7 mouse cellular contexts compared by ENCODE assay signal in genomic region chr5:32197698-32198097, GRCm38 (mm10). TPM values are rescaled to one million over a fixed set of nuclear protein-coding genes. Genes with fewer than 3 reads are reported as not detected.
DNase-seq lines count a peak whose midpoint lies in the region; TF ChIP-seq lines count a peak whose summit lies in the region.

No protein-coding gene starts in this region.

- WGBS in macrophage (ENCODE audit: missing documents) = 16% methylated on average over 4 of the region's 4 CpGs

- H3K79me2 ChIP-seq in macrophage (ENCODE audit: inconsistent target) = no peaks in the 10 kb centered on the region

- no peaks in the 10 kb centered on the region for H3K36me3 ChIP-seq in macrophage (ENCODE audit: inconsistent target)

- no peak overlapping the region for H3K27ac ChIP-seq in left cerebral cortex, adult 2 months
- H3K27ac ChIP-seq in macrophage = peak overlapping the region; percentile 13

- peak; percentile 96 for TF ChIP-seq CTCF in left cerebral cortex, adult 2 months (IDR thresholded peaks at IDR 0.05)

- DNase-seq in ZHBTc4 (ENCODE audit: low read depth, low spot score) = peak; percentile 92
- peak; percentile 72 for DNase-seq in cerebellum, adult 9-11 months
- DNase-seq in frontal cortex, postnatal 25 days (ENCODE audit: low spot score in 2 of 2) = peak; percentile 85 to 89
- DNase-seq in hindlimb bud, embryonic 11.5 days (ENCODE audit: extremely low spot score, low read depth, low spot score) = peak; percentile 77
- peak; percentile 88 to 91 for DNase-seq in left cerebral cortex, adult 2 months (ENCODE audit: extremely low spot score in 1 of 2, low spot score in 2 of 2)
- peak; percentile 90 for DNase-seq in skeletal muscle tissue, adult 2 months (ENCODE audit: low read depth, low spot score)

- intact Hi-C loops in left cerebral cortex, adult 2 months (cut with DNase I) = loop anchor here (1.0 to 10.0 kb wide), 4 partner anchors 55 to 634 kb away; partner anchors contain the start of gene Mrpl33

- H3K4me3 ChIP-seq in left cerebral cortex, adult 2 months = no peak overlapping the region
- H3K4me3 ChIP-seq in macrophage (ENCODE audit: inconsistent target) = no peak overlapping the region

RNA-seq across cellular contexts. Expression of gene Plb1, which starts 34.8 kb away (rescaled TPM):
- total RNA-seq in left cerebral cortex, adult 2 months (2021) = 1 to 10 TPM in 1 of 2 experiments, under 1 TPM in 1; 0.91 to 1.8 TPM
- under 1 TPM in 8 of 26 experiments, not detected in 18; 0.16 to 0.55 (median 0.21) TPM for total RNA-seq in macrophage (2018; cell fraction: chromatin; rRNA removed)
- under 1 TPM in 18 of 26 experiments, not detected in 8; 0.03 to 0.40 (median 0.17) TPM for total RNA-seq in macrophage (2018; cell fraction: cytosol; rRNA removed)
- total RNA-seq in macrophage (2018; cell fraction: nucleus; rRNA removed) = under 1 TPM in 4 of 26 experiments, not detected in 22; 0.10 to 0.59 (median 0.32) TPM
- 0.11 to 0.48 TPM in 2 of 3 replicates, not detected in the other for polyA plus RNA-seq in macrophage (2018)
